Mouse (Mus musculus) liver, adult 2 months (tissue): ENCODE measurements around the gene Zbtb20. TPM values are rescaled to one million over a fixed set of nuclear protein-coding genes. Genes with fewer than 3 reads are reported as not detected.

Source experiments
- DNase-seq: peaks from one replicate; pipeline ENCODE4 v3.0.0-alpha.2; 2011; ENCODE audit warnings: low read depth, low spot score; ENCODE audit errors: extremely low read depth
- H3K27ac ChIP-seq: fragments of 200-500 bp; replicated peaks from 2 replicates; pipeline ENCODE4 v1.5.1; 2012; ENCODE audit warnings: low read depth, mild to moderate bottlenecking, control low read depth, inconsistent platforms, low read length; ENCODE audit not compliant: insufficient read depth
- H3K27me3 ChIP-seq: fragments of 200-500 bp; 2 replicates; pipeline ENCODE4 v1.6.1; 2012; ENCODE audit warnings: mild to moderate bottlenecking, moderate library complexity, low read length, inconsistent platforms; ENCODE audit not compliant: control insufficient read depth, insufficient read depth
- H3K36me3 ChIP-seq: fragments of 200-500 bp; 2 replicates; pipeline ENCODE4 v1.6.1; 2012; ENCODE audit warnings: low read length, inconsistent platforms; ENCODE audit not compliant: control insufficient read depth, insufficient read depth
- H3K4me1 ChIP-seq: fragments of 200-500 bp; 2 replicates; pipeline ENCODE4 v1.6.1; 2011; ENCODE audit warnings: low read length; ENCODE audit not compliant: control insufficient read depth, insufficient read depth
- H3K4me3 ChIP-seq: fragments of 200-500 bp; 2 replicates; pipeline ENCODE4 v1.5.1; 2011; ENCODE audit warnings: low read depth, mild to moderate bottlenecking, control low read depth, low read length, moderate library complexity; ENCODE audit not compliant: insufficient read depth
- H3K79me2 ChIP-seq: fragments of 200-500 bp; 2 replicates; pipeline ENCODE4 v1.6.1; 2012; ENCODE audit warnings: inconsistent platforms, mild to moderate bottlenecking, low read length, moderate library complexity; ENCODE audit not compliant: control insufficient read depth, insufficient read depth
- H3K9ac ChIP-seq: fragments of 200-500 bp; 2 replicates; pipeline ENCODE4 v1.6.1; 2012; ENCODE audit warnings: low read depth, mild to moderate bottlenecking, control low read depth, inconsistent platforms, low read length
- CTCF ChIP-seq: fragments of 200-500 bp; IDR thresholded peaks from 2 replicates; pipeline ENCODE4 v1.5.1; 2011; ENCODE audit warnings: low read depth, low read length, control low read depth
- POLR2A ChIP-seq: fragments of 200-500 bp; IDR thresholded peaks from 2 replicates; pipeline ENCODE4 v1.6.1; 2011; ENCODE audit warnings: low read length, control low read depth; ENCODE audit not compliant: insufficient read depth; ENCODE audit errors: extremely low read depth
- WGBS: fragments of 180-500 bp; shearing (Covaris S2); methylation state at CpG from one replicate; pipeline ENCODE4 v1.1.7; 2018; 5-methylcytosine and 5-hydroxymethylcytosine counted together
- polyA plus RNA-seq: library from polyadenylated mRNA; depleted of rRNA; stranded (reverse); fragments of >200 nt; gene quantifications from 2 replicates; pipeline ENCODE4 v1.2.3, GENCODE M21; 2012
- total RNA-seq: library from RNA; depleted of rRNA; stranded (reverse); fragments of >200 nt; gene quantifications from 2 replicates; pipeline ENCODE4 v1.2.3, GENCODE M21; 2014

Gene Zbtb20
- total and polyA plus RNA-seq, 2 experiments: 17.8 to 52.6 TPM

DNA sequence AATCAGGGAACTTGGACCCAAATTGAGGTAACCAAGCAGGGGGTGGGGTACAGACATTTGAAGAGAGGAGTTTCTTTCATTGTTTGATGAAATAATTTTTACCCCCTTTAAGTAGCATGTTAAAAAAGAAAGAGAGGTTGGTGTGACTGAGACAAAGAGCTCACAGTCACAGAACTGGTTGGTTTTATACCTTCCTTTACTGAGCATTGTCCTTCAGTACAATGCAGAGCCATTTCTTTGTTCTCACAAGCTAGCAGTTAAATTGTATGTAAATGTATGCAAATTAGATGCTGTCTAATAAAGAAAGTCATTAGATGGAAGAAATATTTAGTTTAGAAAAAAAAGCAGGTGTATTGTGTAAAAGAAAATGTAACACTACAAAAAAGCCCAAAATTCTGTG lies 220.4 kb downstream of the Zbtb20 start:
- H3K79me2 ChIP-seq: no peaks in the 10 kb centered on the region
- no peaks in the 10 kb centered on the region for H3K36me3 ChIP-seq
- H3K4me1 ChIP-seq: peaks cover 2% of the 10 kb centered on the region; the same call in 1 of the 2 replicates
- DNase-seq: no peak
- no peaks in the 10 kb centered on the region for H3K27me3 ChIP-seq
- H3K27ac ChIP-seq: no peak overlapping the region
- H3K9ac ChIP-seq: no peak overlapping the region
- TF ChIP-seq POLR2A (no peak), CTCF (no peak)
- no peak overlapping the region for H3K4me3 ChIP-seq

DNA sequence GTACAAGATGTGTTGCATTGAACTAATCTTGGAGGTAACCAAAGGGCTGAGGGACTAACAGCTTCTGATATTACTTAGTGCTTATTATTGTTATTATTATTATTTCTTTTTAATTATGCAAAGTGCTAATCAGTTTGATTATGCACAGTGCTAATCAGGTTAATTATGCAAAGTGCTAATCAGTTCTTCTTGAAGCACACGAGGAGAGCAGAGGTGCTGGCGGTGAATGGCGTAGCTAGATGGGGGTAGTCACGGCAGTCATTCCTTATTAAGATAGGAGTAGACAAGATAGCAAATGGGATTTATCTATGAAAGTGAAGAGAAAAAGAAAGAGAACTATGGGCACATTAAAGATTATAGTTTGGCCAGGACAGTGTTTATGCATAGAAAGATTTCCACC lies 222.5 kb downstream of the Zbtb20 start:
- no peak overlapping the region for H3K4me3 ChIP-seq
- H3K27me3 ChIP-seq: no peaks in the 10 kb centered on the region
- no peak overlapping the region for H3K9ac ChIP-seq
- no peak overlapping the region for H3K27ac ChIP-seq
- H3K4me1 ChIP-seq: peaks cover 13% of the 10 kb centered on the region
- no peaks in the 10 kb centered on the region; the same call in 1 of the 2 replicates for H3K79me2 ChIP-seq
- DNase-seq: no peak
- no peaks in the 10 kb centered on the region for H3K36me3 ChIP-seq
- 94% methylated on average over 4 of the region's 4 CpGs for WGBS
- no peak for TF ChIP-seq CTCF

- no peak for DNase-seq
- Histone ChIP-seq H3K27me3 (no peaks in the 10 kb centered on the region), H3K4me1 (peaks cover 13% of the 10 kb centered on the region), H3K4me3 (no peak overlapping the region), H3K79me2 (no peaks in the 10 kb centered on the region; the same call in 1 of the 2 replicates), H3K9ac (no peak overlapping the region), H3K27ac (no peak overlapping the region), H3K36me3 (no peaks in the 10 kb centered on the region)
- WGBS: 90% methylated on average over 5 of the region's 5 CpGs
- TF ChIP-seq CTCF (no peak), POLR2A (no peak)
Measured at GRCm38 (mm10) chr16:43098666-43099065, 223.0 kb downstream of the Zbtb20 start.

- Histone ChIP-seq H3K9ac (no peak overlapping the region), H3K36me3 (no peaks in the 10 kb centered on the region), H3K4me3 (no peak overlapping the region), H3K27me3 (no peaks in the 10 kb centered on the region), H3K4me1 (no peaks in the 10 kb centered on the region), H3K79me2 (peaks cover 3% of the 10 kb centered on the region; the same call in 1 of the 2 replicates), H3K27ac (no peak overlapping the region)
- WGBS: 77% methylated on average over 1 of the region's 1 CpGs
- no peak for DNase-seq
- no peak for TF ChIP-seq POLR2A
- TF ChIP-seq CTCF: no peak
Measured at GRCm38 (mm10) chr16:43111288-43111687, 235.6 kb downstream of the Zbtb20 start.

GRCm38 (mm10) chr16:43113968-43114367 lies 238.3 kb downstream of the Zbtb20 start:
- Histone ChIP-seq H3K4me3 (no peak overlapping the region), H3K27me3 (no peaks in the 10 kb centered on the region), H3K9ac (no peak overlapping the region), H3K36me3 (no peaks in the 10 kb centered on the region), H3K27ac (no peak overlapping the region), H3K79me2 (peaks cover 3% of the 10 kb centered on the region; the same call in 1 of the 2 replicates), H3K4me1 (no peaks in the 10 kb centered on the region)
- no peak for DNase-seq
- 97% methylated on average over 1 of the region's 1 CpGs for WGBS
- TF ChIP-seq POLR2A (no peak), CTCF (no peak)

DNA sequence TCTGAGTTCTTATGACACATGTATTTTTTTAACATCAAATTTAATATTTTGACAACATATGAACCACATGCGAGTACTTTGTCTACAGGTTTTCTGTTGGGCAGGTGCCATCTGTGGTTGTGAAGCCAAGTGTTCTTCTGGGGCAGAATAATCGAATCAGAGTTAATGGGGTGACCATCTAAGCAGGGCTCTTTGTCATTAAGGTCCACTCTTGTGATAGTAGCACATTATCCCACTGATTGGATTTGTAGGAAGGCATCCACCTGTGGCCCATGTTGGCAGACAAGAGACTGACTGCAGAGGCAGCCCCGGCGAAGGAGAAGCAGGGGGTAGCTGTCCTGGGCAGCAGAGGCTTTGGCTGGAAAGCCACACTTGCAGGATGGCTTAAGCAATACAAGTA lies 254.3 kb downstream of the Zbtb20 start:
- no peaks in the 10 kb centered on the region for H3K36me3 ChIP-seq
- no peak for DNase-seq
- no peak overlapping the region; the same call in 1 of the 2 replicates for H3K27ac ChIP-seq
- no peak overlapping the region for H3K4me3 ChIP-seq
- TF ChIP-seq CTCF (no peak), POLR2A (no peak)
- peaks cover 6% of the 10 kb centered on the region; the same call in 1 of the 2 replicates for H3K4me1 ChIP-seq
- no peaks in the 10 kb centered on the region; the same call in 1 of the 2 replicates for H3K79me2 ChIP-seq
- no peaks in the 10 kb centered on the region for H3K27me3 ChIP-seq
- H3K9ac ChIP-seq: no peak overlapping the region
- 63% methylated on average over 4 of the region's 4 CpGs for WGBS
